Mouse (Mus musculus) spleen, postnatal 14 days (tissue): ENCODE results near the gene Wipf3.

Experiments used
- DNase-seq, 2 experiments: peaks; one replicate each; pipeline ENCODE4 v3.0.0; 2021 to 2022; ENCODE audit warnings: low spot score in 2 of 2

Gene Wipf3

GRCm38 (mm10) chr6:54531048-54531481, 101.7 kb downstream of the Wipf3 start:
- no peak for DNase-seq

- no peak for DNase-seq
Observed at GRCm38 (mm10) chr6:54535485-54535884, 106.1 kb downstream of the Wipf3 start.

GRCm38 (mm10) chr6:54537053-54537452, 107.7 kb downstream of the Wipf3 start:
- DNase-seq, result no peak

GRCm38 (mm10) chr6:54538773-54539173, 109.4 kb downstream of the Wipf3 start:
- DNase-seq, result no peak

- DNase-seq, result no peak
Observed at GRCm38 (mm10) chr6:54539396-54539795, 110.0 kb downstream of the Wipf3 start.

GRCm38 (mm10) chr6:54540252-54540887, 111.0 kb downstream of the Wipf3 start:
- DNase-seq, result no peak

GRCm38 (mm10) chr6:54542836-54543235, 113.4 kb downstream of the Wipf3 start:
- no peak for DNase-seq

GRCm38 (mm10) chr6:54543646-54544045, 114.2 kb downstream of the Wipf3 start:
- DNase-seq, result no peak

- no peak for DNase-seq
Observed at GRCm38 (mm10) chr6:54548314-54549019, 119.1 kb downstream of the Wipf3 start.

- no peak for DNase-seq
Observed at GRCm38 (mm10) chr6:54549311-54549710, 119.9 kb downstream of the Wipf3 start.

GRCm38 (mm10) chr6:54550801-54551323, 121.5 kb downstream of the Wipf3 start:
- no peak for DNase-seq

GRCm38 (mm10) chr6:54552721-54553413, 123.5 kb downstream of the Wipf3 start:
- no peak for DNase-seq
